Comparison of ENCODE assay signal across 11 mouse cellular contexts in the genomic region with DNA sequence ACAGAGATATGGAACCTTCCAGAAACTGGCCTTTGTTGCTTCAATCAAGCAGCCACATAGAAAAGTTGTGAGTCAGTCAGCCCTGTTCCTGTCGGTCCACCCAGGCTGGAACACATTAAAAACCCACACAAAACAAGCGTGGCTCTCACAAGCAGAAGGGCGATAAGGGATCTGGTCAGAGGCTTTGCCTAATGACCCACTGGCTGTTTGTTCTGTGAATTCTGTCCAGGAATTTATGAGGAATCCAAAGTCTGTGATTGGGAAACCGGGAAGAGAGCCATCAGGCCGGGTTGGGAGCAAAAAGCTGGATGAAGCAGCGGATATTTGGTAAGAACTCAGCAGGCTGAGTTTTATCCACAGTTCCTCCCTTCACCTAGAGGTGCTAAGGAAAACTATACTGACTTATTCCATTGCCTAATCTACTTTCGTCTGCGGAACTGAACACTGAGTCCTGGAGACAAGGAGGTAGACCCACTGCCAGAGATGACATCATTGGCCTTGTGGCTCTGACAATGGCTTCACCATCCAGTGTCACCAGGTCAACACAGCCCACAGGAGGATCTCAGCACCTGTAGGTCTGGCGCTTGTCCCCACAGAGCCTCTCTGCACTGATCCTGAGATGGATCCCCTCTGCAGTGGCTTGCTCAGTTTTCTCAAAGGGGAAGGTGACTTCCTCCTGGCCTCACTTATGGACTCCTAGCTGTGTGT.
DNase-seq lines count a peak whose midpoint lies in the region; ATAC-seq and TF ChIP-seq lines count a peak whose summit lies in the region.
"Had no signal": no experiment of that assay in that cellular context is flagged by ENCODE, and none has a peak within 500 bp of the region (broad histone marks: within the 10 kb centered on the region; RNA-seq: fewer than 3 reads in every experiment).

No protein-coding gene starts in this region.

- CTCF ChIA-PET in Patski (lab: Charles Lee) = no interaction called here

- H3K27ac ChIP-seq in heart, embryonic 13.5 days (replicated peaks) = peak overlapping the region; percentile 71
- no peak overlapping the region for H3K27ac ChIP-seq in midbrain, postnatal 0 days (ENCODE audit: low read depth, low read length)
- H3K27ac ChIP-seq: hindbrain, embryonic 14.5 days; liver, embryonic 14.5 days had no signal

- POLR2A ChIA-PET in Patski (lab: Charles Lee) = no interaction called here

- WGBS in heart, embryonic 13.5 days = 58% methylated on average over 9 of the region's 9 CpGs
- WGBS in midbrain, postnatal 0 days = 90% methylated on average over 9 of the region's 9 CpGs

- DNase-seq in 3134 (ENCODE audit: extremely low read depth, insufficient read length, low spot score) (peak; percentile 59), Patski (ENCODE audit: low read depth, low spot score) (peak; percentile 49)
- DNase-seq in lung, adult 18-20 months = peak; percentile 69 to 78
- DNase-seq in frontal cortex, postnatal 36 days (ENCODE audit: low spot score in 2 of 2) = no peak
- DNase-seq in left cerebral cortex, adult 8-10 months (ENCODE audit: low spot score in 2 of 2) = no peak
- DNase-seq in midbrain, postnatal 0 days (ENCODE audit: low spot score) = no peak
- DNase-seq in layer of hippocampus, adult 8-10 months (ENCODE audit: low spot score in 2 of 2) = no peak
- DNase-seq: cerebellum, postnatal 14 days had no signal

- no peak overlapping the region for H3K9ac ChIP-seq in heart, embryonic 13.5 days
- H3K9ac ChIP-seq in midbrain, postnatal 0 days (replicated peaks; ENCODE audit: low read length, poor library complexity, severe bottlenecking) = no peak overlapping the region
- H3K9ac ChIP-seq: hindbrain, embryonic 14.5 days; liver, embryonic 14.5 days had no signal

- no peaks in the 10 kb centered on the region for H3K27me3 ChIP-seq in Patski
- no peaks in the 10 kb centered on the region for H3K27me3 ChIP-seq in heart, embryonic 13.5 days (replicated peaks)
- H3K27me3 ChIP-seq in midbrain, postnatal 0 days (ENCODE audit: insufficient read depth, low read length) = no peaks in the 10 kb centered on the region

- no peaks in the 10 kb centered on the region for H3K36me3 ChIP-seq in heart, embryonic 13.5 days
- H3K36me3 ChIP-seq in midbrain, postnatal 0 days (ENCODE audit: insufficient read depth, low read length) = no peaks in the 10 kb centered on the region

- peaks cover 27% of the 10 kb centered on the region for H3K4me1 ChIP-seq in heart, embryonic 13.5 days
- H3K4me1 ChIP-seq in midbrain, postnatal 0 days (ENCODE audit: insufficient read depth, low read length) = no peaks in the 10 kb centered on the region

- in situ Hi-C loops in Patski (cut with MboI; ENCODE audit: low pct_unique_long_range_greater_than_20kb) = no loop called here

- no peak overlapping the region for H3K4me3 ChIP-seq in heart, embryonic 13.5 days
- no peak overlapping the region for H3K4me3 ChIP-seq in midbrain, postnatal 0 days (ENCODE audit: low read depth, low read length)

- H3K9me3 ChIP-seq in heart, embryonic 13.5 days = peaks cover 7% of the 10 kb centered on the region; the same call in 1 of the 2 replicates
- no peaks in the 10 kb centered on the region for H3K9me3 ChIP-seq in midbrain, postnatal 0 days (ENCODE audit: low read length)

- no peak for ATAC-seq in Patski
- ATAC-seq in heart, embryonic 13.5 days (ENCODE audit: extremely low read depth, insufficient number of reproducible peaks, low FRiP score, low TSS enrichment) = no peak
- ATAC-seq in midbrain, postnatal 0 days (ENCODE audit: low FRiP score) = no peak

- no peak for TF ChIP-seq CTCF in Patski (IDR thresholded peaks at IDR 0.05)
- TF ChIP-seq CTCF in midbrain, postnatal 0 days (IDR thresholded peaks at IDR 0.05) = no peak

- H3K4me2 ChIP-seq in heart, embryonic 13.5 days = no peak overlapping the region
- H3K4me2 ChIP-seq in midbrain, postnatal 0 days (ENCODE audit: low read depth, low read length, poor library complexity, severe bottlenecking) = no peak overlapping the region
- H3K4me2 ChIP-seq: hindbrain, embryonic 14.5 days had no signal

Comparison
In these comparisons a context has a peak if more than half of its experiments do, and no peak if none do; other contexts are left out.
1. DNase-seq: peak in 3134 (single experiment), Patski (single experiment) and lung, adult 18-20 months (2 of 2); none in frontal cortex, postnatal 36 days (0 of 2), left cerebral cortex, adult 8-10 months (0 of 2), midbrain, postnatal 0 days (single experiment) and layer of hippocampus, adult 8-10 months (0 of 2).